Mouse (Mus musculus) cerebellum, postnatal 4 days (tissue): ENCODE data around the gene Homer3.

ENCODE experiments used
- DNase-seq, 2 experiments: peaks; one replicate each; pipeline ENCODE4 v3.0.0; 2022; ENCODE audit warnings: low spot score in 2 of 2, mixed read lengths in 1 of 2

Homer3 gene

DNA sequence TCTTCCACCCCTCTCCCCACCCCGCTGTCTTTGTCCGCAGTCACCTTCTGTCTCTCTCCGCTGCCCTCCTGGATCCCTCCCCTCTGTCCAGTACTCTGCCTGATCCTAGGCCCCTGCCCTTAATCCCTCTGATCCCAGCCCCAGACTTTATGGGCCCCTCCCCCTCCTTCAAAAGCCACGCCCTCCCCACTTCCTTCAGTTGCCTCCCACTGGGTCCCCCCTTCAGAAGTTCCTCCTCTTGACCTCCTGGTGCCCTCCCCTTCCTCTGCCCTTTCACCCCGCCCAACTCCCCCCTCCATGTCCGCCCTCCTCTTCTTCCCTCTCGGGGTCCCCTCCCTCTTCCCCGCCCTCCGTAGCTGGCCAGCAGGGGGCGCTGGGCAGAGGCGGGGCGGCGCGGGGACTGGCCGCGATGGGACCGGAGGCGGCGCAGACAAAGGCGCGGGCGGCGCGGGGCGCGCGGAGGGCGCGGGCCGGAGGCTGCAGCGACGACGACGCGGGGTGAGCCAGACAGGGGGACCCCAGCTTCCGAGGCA lies at the start of gene Homer3:
Gene Homer3, plus strand, starts transcription at position 225 of the 533 bp plus-strand sequence.
- DNase-seq, result peak; percentile 75 to 85

DNA sequence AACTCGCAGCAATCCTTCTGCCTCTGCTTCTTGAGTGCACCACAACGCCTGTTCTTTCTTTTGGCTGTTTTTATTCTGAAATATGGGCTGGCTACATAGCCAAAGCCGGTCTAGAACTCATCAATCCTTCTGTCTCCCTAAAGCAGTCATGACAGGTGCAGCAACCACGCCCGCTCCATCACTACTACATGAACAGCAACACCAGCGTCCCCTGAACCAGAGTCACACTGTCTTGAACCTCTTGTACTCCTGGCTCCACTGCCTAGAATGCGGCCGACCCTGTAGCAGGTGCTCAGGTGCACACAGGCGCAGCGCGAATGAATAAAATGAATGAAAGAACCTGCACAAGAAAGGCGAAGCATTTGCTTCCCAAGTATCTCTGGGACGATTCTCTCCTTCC lies 49.0 kb upstream of the Homer3 start:
- no peak for DNase-seq

DNA sequence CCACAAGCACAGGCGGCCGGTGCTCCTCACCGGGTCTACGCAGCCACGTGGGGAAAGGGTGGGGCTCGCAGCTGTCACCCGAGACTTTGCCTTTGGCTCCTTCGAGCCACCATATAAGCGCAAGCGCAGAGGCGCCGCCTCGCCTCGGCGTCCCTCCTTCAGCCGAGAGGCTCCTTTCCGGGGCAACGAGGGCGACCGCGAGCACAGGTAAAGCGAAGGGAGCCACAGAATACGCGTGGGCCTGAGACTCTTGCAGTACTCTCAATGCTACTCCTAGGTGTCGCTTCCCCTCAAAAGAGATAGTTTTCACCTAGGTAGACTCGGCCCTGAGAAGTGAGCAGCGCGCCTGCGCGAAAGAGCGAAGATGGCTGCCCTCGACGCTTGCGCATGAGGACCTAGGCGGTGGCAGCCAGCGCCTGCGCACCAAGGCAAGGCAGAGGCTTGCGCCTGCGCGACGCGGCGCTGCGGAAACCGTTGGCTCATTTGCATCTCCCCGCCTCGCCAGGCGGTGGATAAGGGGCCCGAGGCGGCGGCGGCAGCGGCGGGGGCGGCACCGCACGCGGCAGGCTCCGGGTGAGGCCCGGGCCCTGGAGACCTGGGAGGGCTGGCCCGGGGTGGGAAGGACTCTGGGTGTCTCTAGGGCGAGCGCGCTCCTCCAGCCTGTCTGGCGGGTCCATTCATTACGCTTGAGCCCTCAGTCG lies 48.4 kb upstream of the Homer3 start, which contains the start of the genes Sugp2 and Armc6:
Gene Sugp2, plus strand, starts transcription at position 147 of the 701 bp plus-strand sequence.
Gene Armc6, minus strand, starts transcription at position 387 of the 701 bp plus-strand sequence.
- peak; percentile 89 to 91 for DNase-seq

DNA sequence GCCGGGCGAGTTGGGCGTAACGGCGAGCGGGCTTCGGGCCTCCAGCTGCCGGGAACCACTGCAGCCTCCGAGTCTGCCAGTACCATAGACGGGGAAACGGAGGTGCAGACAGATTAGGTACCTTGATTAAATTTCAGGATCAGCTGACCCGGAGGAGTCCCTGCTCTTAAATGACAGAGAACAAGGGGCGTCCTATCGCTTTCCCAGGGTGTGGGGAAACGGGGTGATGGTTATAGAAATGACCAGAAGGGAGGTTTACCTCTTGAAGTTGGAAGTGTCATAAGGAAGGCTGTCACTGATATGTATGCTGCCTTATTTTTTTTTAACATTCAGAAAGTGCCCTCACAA lies 47.9 kb upstream of the Homer3 start:
- DNase-seq, result no peak

DNA sequence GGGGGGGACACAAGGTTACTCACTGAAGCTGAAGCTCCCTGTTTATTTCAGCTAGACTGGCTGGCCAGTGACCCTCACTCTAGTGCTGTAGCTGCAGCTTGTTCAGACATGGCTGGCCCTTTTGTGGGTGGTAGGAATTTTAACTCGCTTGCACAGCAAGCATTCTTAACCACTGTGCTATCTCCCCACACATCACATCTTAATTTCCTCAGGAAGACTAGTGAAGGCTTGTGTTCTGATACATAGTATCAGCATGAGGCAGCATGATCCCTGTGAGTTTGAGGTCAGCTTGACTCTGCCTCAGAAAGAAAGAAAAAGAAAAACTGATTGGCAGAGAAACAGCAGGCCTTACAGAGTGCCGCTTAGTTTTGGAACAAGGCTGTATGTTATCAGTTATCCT lies 44.8 kb upstream of the Homer3 start:
- DNase-seq, result no peak

DNA sequence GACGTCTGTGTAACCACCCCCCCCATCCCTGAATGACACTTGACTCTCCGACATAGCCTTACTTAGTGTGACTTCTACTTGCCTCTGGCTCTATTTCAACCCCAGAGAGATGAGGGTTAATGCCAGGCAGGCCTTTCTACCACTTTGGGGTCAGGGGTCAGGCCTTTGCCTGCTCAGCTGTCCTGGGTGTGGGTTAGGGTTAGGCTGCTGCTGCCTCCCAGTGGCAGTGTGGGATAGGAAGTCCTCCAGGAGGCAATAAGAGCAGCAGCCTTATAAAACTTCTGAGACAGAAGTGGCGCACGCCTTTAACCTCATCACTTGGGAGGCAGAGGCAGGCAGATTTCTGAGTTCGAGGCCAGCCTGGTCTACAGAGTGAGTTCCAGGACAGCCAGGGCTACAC lies 42.0 kb upstream of the Homer3 start:
- DNase-seq, result no peak

DNA sequence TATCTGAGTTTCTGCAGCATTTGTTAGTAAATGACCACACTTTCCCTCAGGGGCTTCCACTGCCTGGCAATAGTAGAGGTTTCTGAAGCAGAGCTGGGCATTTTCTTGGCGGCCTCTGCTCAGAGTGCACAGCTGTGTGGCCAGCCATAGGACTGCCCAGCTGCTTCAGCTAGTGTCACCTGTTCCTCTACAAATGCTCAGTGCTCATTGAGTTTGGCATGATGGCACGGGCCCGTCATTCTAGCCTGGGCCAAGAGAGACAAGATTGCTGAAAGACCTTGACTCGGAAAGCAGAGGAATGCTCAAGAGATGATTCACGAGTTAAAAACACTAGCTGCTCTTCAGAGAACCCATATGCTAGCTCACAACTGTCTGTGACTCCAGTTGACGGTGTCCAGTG lies 36.0 kb upstream of the Homer3 start:
- DNase-seq, result no peak

DNA sequence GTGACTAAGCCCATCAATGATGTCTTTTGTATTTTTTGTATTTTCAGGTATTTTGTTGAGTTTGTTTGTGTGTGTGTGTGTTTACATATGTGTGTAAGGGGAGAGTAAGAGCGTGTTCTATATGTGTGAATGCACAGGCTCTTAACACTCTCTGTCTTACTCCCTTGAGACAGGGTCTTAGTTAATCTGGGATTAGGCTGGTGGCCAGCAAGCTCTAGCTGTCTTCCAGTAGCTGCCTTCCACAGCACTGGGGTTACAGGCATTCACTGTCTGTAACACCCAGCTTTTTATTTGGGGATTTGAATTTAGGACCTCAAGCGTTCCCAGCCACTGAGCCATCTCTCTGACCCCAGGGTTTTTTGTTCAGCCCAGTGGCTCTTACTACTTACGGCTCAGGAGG lies 34.8 kb upstream of the Homer3 start:
- no peak for DNase-seq

DNA sequence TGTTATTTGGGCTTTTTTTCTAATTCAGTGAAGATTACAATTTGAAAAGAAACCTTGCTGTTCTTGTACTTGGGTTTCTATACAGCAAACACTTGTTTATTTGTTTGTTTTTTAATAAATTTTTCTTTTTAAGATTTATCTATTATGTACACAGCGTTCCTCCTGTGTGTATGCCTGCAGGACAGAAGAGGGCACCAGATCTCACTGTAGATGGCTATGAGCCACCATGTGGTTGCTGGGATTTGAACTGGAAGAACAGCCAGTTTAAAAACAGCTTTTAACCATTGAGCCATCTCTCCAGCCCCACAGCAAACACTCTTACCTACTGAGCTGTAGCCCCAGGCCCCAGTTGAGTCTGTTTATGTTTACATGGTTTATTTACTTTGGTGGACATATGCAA lies 28.0 kb upstream of the Homer3 start:
- DNase-seq, result no peak

DNA sequence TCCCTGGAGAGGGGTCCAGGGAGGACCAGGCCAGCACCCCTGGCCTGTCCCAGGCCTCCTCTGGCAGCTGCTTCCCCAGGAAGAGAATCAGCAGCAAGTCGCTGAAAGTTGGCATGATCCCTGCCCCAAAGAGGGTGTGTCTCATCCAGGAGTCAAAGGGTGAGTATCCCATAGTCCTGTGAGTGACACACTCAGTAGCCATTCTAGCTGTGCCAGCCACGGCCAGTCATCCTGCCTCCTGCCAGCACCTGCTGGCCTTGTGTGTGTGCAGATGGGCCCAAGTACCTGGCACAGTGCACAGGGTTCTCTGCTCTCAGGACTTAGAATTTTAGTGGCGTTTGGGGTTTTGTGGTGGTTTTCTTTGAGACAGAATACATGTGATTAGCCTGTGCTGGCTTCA lies 25.2 kb upstream of the Homer3 start:
- DNase-seq, result no peak

DNA sequence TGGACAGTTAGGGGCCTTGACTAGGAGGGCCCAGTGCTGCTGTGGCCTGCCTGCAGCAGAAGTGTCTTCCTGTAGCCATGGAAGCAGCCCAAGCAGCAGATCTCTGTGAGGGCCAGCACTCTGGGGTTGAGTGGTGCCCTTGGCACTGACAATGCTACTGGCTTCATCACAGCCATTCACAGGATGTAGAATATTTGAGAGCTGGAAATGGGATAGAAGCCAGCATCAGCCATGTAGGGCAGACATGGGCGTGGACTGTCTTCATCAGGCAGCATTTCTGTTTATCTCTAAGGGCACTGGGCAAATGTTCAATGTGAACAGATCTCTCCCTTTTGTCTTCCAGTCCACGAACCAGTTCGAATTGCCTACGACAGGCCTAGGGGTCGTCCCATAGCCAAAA lies 24.0 kb upstream of the Homer3 start:
- DNase-seq, result no peak

DNA sequence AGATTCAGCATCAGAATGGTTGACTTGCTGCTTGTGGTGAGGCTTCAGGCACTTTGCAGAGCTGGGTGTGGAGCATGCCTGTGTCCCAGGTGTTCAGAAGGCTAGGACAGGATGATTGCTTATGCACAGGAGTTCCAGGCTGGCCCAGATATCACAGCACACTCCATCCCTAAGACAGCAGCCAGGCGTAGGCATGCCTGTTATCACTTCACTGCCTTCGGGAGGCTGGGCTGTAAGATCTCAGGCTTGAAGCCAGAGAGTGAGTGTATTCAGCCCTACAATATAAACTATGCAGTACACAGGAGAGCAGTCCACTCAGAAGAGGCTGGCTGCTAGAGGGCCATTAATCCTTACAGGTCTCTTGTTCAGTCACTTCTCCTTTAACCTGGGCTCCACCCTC lies 23.6 kb upstream of the Homer3 start:
- DNase-seq, result no peak

DNA sequence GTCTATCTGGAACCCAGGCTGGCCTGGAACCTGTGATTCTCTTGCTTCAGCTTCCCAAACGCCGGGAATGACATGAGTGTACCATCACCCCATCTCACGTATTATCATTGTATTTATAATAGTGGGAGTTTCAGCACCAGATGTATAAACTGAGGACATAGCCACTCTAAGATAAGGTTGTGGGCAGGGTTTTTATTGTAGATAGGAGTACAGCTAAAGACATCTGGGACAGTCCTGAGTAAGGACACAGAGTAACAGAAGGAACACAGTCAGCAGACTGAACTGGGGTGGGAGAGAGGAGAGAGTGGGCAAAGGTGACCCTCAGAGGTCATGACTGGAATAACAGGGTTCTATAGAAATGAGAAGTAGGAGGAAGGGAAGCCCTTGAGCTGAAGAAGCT lies 15.0 kb upstream of the Homer3 start:
- no peak for DNase-seq

DNA sequence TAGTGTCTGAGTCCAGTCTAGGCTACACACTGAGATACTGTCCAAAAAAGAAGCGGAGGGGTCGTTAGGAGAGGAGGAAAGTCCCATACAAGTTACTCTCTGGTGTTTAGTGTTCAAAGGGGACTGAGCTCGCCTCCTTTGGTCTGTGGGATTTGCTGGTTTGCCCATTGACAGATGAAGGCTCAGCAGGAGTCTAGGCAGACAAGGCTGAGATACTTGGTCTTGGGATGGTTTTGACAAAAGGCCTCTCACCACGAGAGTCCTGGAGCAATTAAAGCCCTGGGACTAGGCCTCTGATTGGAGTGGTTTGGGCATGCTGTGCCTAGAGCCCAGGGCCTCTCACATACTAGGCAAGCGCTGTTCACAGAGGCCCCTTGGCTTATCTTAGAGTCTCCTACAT lies 14.3 kb upstream of the Homer3 start:
- no peak for DNase-seq

DNA sequence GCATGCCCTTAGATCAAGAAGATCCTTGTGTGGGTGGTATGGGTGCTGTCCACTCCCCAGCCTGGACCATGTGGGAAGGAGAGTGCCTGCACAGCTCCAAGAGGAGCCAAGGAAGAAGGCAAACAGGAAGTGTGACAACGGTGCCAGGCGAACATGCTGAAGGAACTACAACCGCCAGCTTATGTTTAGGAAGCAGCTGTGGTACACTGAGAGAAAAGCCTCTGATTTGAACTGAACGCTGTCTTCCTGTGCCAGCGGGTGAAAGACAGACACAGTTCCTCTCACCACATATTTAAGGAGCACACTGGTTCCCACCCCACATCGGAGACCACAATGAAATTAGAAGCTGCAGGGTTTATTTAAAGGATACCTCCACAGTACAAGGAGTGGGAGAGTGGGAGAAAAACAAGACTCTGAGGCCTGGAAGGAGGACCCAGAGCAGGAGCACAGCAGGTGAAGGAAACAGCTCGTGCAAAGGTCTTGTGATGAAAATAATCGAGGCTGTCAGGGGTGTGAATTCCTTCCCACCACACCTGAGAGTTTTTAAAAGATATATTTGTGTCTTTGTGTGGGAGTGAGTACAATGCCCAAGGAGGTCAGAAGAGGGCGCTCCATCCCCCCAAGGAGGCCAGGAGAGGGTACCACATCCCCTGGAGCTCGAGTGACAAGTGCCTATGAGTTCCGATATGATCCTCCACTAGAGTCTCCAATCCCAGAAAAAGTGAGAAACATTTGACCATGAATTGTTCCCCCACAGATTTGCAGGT lies 13.6 kb upstream of the Homer3 start:
- DNase-seq, result no peak

DNA sequence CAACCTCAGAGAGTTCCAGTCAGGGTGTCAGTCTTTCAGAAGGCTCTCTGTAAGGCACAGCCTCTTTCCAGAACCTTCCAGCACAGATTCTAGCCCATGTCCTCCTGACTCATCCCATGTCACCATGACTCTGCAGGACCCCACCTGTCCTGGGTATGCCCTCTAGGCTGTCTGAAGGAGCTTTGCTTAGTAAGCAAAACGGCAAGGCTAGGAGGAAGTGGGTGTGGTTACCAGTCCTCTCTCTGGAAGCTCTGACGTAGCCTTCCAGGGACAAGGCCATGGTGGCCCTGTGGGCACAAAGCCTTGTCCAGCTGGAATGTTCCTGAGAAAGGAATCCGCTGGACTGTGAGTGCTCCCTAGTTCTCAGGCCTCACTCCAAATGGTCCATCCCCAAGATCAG lies 9.7 kb upstream of the Homer3 start:
- DNase-seq, result no peak

DNA sequence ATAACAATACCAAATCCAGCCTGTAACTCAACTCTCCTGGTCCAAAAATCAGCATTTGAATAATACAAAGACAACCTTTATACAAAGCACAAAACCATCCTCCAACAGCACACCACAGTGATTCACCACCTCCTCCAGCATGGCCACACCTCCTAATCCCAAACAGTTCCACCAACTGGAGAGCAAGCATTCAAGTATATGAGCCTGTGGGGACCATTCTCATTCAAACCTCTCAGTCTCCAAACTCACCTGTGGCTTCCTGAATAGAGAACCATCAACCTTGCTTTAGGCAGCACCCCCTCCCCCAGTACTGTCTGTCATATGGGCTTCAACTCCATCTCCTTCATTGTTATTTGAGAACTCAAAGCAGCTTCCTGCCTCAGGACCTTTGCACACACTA lies 8.3 kb upstream of the Homer3 start:
- DNase-seq, result no peak

DNA sequence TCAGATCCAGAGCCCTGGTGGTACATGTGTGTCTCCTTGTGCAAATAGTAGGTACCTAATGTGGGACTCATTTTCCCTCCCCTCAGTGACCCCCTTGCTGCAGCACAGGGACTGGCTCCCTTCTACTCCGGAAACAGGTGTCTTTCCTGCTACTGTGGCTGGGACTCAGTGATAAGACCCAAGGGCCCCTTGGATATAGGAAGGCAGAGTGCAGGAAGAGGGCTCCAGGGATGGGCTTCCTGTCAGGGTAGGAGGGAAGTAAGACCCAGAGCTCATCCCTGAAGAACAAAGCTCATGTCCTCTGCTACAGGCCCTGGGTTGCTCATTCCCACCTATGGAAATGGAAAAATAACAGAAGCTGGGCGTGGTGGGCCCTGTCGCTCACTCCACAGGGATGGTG lies 6.2 kb upstream of the Homer3 start:
- DNase-seq, result no peak

DNA sequence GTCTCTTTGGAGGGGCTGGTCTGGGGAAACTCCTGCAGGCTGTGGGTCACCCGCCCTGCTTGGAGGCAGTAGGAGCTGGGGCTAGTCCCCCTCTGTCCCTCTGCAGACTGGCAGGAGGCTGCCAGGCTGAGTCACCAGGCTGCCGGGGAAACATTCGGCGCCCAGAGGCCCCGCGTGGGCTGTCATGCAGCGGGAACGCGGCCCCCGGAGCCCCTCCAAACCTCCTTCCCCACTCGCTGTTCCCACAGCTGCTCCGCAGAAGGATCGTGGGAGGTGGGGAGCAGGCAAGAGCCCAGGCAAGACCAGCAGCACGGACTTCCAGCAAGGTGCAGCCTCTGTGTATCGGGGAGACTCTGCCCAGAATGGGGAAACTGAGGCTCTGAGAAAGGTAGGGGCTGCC lies 4.5 kb upstream of the Homer3 start:
- no peak for DNase-seq

DNA sequence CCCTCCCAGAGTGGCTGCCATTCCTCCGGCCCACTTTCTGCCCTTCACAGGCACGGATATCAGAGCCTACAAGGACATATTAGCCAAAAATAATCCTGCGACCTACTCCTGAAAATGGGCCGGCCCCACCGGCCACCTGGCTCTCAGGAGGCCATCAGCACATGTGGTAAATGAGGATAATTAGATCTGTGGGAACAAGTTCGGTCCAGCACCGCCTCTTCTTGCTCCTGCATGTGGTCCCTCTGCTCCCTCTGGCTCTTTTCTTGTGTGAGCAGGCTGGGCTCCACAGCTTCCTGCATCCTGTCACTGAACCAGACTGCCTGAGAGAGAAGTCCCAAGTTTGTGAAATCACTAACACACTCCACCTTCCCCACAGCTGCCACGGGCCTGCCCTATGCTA lies 3.4 kb upstream of the Homer3 start:
- DNase-seq, result no peak

DNA sequence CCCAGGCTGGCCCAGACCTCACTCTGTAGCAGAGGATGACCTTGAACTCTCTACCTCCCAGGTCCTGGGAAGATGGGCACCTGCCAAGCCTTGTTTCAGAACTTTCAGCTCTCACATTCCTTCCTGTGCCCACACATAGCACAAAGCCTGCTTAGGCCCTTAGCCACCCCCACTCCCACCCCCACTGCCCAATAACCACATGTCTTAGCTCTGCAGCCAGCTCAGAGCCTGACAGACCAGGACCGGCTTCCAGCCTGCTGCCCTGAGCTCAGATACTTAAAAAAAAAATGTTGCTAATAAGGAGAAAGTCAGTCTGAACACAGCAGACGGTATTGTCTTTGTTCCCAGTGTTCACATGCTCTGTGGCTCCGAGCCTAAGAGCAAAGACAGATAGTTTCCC lies 1.6 kb upstream of the Homer3 start:
- DNase-seq, result no peak

DNA sequence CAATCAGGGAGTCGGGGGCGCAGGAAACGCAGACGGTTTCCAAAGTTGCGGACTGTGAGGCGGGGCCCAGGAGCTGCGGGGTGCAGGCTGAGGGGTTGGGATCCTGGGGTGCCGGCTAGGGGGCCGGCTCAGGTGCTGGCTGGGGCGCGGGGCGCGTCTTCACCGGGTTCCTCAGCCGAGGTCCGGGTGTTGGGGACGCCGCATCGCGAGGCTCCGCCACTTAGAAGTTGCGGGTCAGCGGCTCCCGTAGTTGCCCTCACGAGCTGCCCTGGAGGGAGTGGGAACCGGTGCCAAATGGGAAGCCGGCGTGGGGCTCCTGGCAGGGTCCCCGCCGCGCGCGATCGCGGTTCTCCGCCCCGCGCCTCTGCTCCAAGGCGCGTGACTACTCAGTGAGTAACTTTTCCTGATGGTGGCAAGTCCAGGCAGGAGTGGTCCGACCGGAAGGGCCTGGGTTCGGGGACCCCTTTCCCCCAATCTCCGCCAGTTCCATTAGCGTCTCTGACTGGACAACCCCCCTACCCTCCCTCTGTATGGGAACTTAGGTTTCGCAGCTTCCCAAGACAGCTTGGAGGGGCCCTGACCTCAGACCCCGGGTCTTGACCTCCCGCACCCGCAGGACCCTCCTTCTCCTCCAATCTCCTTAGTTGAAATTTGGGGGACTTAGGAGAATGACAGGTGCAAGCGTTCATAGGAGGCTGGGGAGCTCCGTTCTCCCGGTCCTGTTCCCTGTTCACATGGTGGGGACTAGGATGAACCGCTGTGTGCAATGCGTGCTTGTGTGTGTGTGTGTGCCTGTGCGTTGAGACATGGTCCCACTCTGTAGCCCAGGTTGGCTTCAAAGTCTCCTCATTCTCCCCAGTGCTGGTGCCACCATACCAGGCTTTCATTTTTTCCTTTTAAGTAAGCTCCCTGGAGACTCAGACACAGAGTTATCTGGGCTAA lies 780 bp downstream of the Homer3 start:
- peak in 1 of 2 experiments; percentile 36 for DNase-seq
